ENCODE assay signal across 33 mouse cellular contexts in genomic region chr10:25552936-25553335, GRCm38 (mm10). TPM values are rescaled to one million over a fixed set of nuclear protein-coding genes. Genes with fewer than 3 reads are reported as not detected.
DNase-seq lines count a peak whose midpoint lies in the region; ATAC-seq and TF ChIP-seq lines count a peak whose summit lies in the region.
"Had no signal": no experiment of that assay in that cellular context is flagged by ENCODE, and none has a peak within 500 bp of the region (broad histone marks: within the 10 kb centered on the region; RNA-seq: fewer than 3 reads in every experiment).

No protein-coding gene starts in this region.

- no peaks in the 10 kb centered on the region for H3K36me3 ChIP-seq in intestine, postnatal 0 days (ENCODE audit: control insufficient read depth, insufficient read depth)
- H3K36me3 ChIP-seq: forebrain, embryonic 10.5 days; heart, embryonic 10.5 days; intestine, embryonic 15.5 days; limb, embryonic 12.5 days; midbrain, embryonic 12.5 days; neural tube, embryonic 15.5 days had no signal

- H3K9me3 ChIP-seq in intestine, postnatal 0 days (ENCODE audit: control insufficient read depth): no peaks in the 10 kb centered on the region
- H3K9me3 ChIP-seq: forebrain, embryonic 10.5 days; heart, embryonic 10.5 days; intestine, embryonic 15.5 days; limb, embryonic 12.5 days; midbrain, embryonic 12.5 days; neural tube, embryonic 15.5 days had no signal

- ATAC-seq in frontal cortex, adult (ENCODE audit: low TSS enrichment): peak; percentile 97
- ATAC-seq in intestine, postnatal 0 days: no peak
- ATAC-seq: CD4-positive, CD25-positive, alpha-beta regulatory T cell, adult 4 months; hindbrain, embryonic 16.5 days; intestine, embryonic 15.5 days; liver, postnatal 0 days; lung, postnatal 0 days had no signal

- no peaks in the 10 kb centered on the region for H3K27me3 ChIP-seq in intestine, postnatal 0 days (replicated peaks; ENCODE audit: control insufficient read depth, insufficient read depth, low read length)
- H3K27me3 ChIP-seq: intestine, embryonic 15.5 days; limb, embryonic 12.5 days; midbrain, embryonic 12.5 days; neural tube, embryonic 15.5 days had no signal

- no peak overlapping the region for H3K4me3 ChIP-seq in layer of hippocampus, adult 2 months
- H3K4me3 ChIP-seq in intestine, postnatal 0 days (ENCODE audit: low read depth, low read length): no peak overlapping the region
- H3K4me3 ChIP-seq: forebrain, embryonic 10.5 days; gastrocnemius, adult 2 months; heart, embryonic 10.5 days; intestine, embryonic 15.5 days; limb, embryonic 12.5 days; midbrain, embryonic 12.5 days; neural tube, embryonic 15.5 days had no signal

- no peak overlapping the region for H3K4me2 ChIP-seq in intestine, postnatal 0 days (replicated peaks; ENCODE audit: low read depth)
- H3K4me2 ChIP-seq: intestine, embryonic 15.5 days; limb, embryonic 12.5 days; liver, embryonic 11.5 days; midbrain, embryonic 12.5 days; neural tube, embryonic 15.5 days had no signal

- 59% methylated on average over 4 of the region's 4 CpGs for WGBS in intestine, postnatal 0 days

- TF ChIP-seq CTCF in layer of hippocampus, adult 2 months (conservative IDR thresholded peaks at IDR 0.05): no peak
- TF ChIP-seq CTCF in intestine, postnatal 0 days (IDR thresholded peaks at IDR 0.05; ENCODE audit: low read depth): no peak

- no peak overlapping the region for H3K9ac ChIP-seq in intestine, postnatal 0 days (ENCODE audit: low read depth, low read length)
- H3K9ac ChIP-seq: intestine, embryonic 15.5 days; limb, embryonic 12.5 days; liver, postnatal 0 days; midbrain, embryonic 12.5 days; neural tube, embryonic 15.5 days had no signal

- no peak overlapping the region for H3K27ac ChIP-seq in layer of hippocampus, adult 2 months
- no peak overlapping the region for H3K27ac ChIP-seq in intestine, postnatal 0 days (ENCODE audit: low read depth, low read length)
- H3K27ac ChIP-seq: forebrain, embryonic 10.5 days; gastrocnemius, adult 2 months; heart, embryonic 10.5 days; intestine, embryonic 15.5 days; limb, embryonic 12.5 days; midbrain, embryonic 12.5 days; neural tube, embryonic 15.5 days had no signal

- no peak for DNase-seq in frontal cortex, postnatal 25 days (ENCODE audit: low spot score in 2 of 2)
- DNase-seq in layer of hippocampus, adult 2 months (ENCODE audit: low spot score in 2 of 2): peak; percentile 23 to 34
- no peak for DNase-seq in layer of hippocampus, adult 9-10 months (ENCODE audit: low spot score)
- DNase-seq in brain, adult 2 months (ENCODE audit: low read depth, low spot score): peak; percentile 77
- peak; percentile 5 to 8 for DNase-seq in layer of hippocampus, postnatal 36 days
- DNase-seq in lung, postnatal 25 days (ENCODE audit: low spot score): no peak
- DNase-seq: adrenal gland, postnatal 25 days; cerebellum, adult 11-12 months; cerebellum, postnatal 10 days; gastrocnemius, adult 2 months; kidney, adult 9 months; kidney, postnatal 25 days; liver, postnatal 0 days; thymus, adult 2 months had no signal

- H3K4me1 ChIP-seq in intestine, postnatal 0 days (replicated peaks; ENCODE audit: control insufficient read depth, insufficient read depth, low read length): no peaks in the 10 kb centered on the region
- H3K4me1 ChIP-seq: forebrain, embryonic 10.5 days; heart, embryonic 10.5 days; intestine, embryonic 15.5 days; limb, embryonic 12.5 days; midbrain, embryonic 12.5 days; neural tube, embryonic 15.5 days had no signal

RNA-seq across cellular contexts. Expression of gene Smlr1, which starts 16.9 kb away (rescaled TPM):
- total RNA-seq in layer of hippocampus, adult 2 months (2021): not detected
- total RNA-seq in layer of hippocampus, postnatal 36 days (2021): not detected
- 166 and 172 TPM in 2 replicates for polyA plus RNA-seq in intestine, postnatal 0 days (2015; fragmentation: Nextera tagmentation; extraction: Ambion mirVana)
- total RNA-seq: adrenal gland, postnatal 25 days; gastrocnemius, adult 2 months; hematopoietic stem cell, adult 5-6 weeks; left cerebral cortex, postnatal 10 days had no signal
- polyA plus RNA-seq: CD4-positive, CD25-positive, alpha-beta regulatory T cell, adult 4 months; cortical plate, adult 2 months; embryonic facial prominence, embryonic 11.5 days; forebrain, embryonic 10.5 days; gonadal fat pad, adult 2 months; heart, embryonic 10.5 days; heart, embryonic 16.5 days; hindbrain, embryonic 16.5 days; limb, embryonic 12.5 days; lung, postnatal 0 days; midbrain, embryonic 12.5 days; neural tube, embryonic 15.5 days; stomach, embryonic 14.5 days; thymus, adult 2 months had no signal

Comparison
In these comparisons a context has a peak if more than half of its experiments do, and no peak if none do; other contexts are left out.
1. DNase-seq: peak in layer of hippocampus, adult 2 months (2 of 2), brain, adult 2 months (single experiment) and layer of hippocampus, postnatal 36 days (2 of 2); none in frontal cortex, postnatal 25 days (0 of 2), layer of hippocampus, adult 9-10 months (single experiment) and lung, postnatal 25 days (single experiment).